ENCODE assay signal across 8 mouse cellular contexts in genomic region chr15:19275968-19276826, GRCm38 (mm10).
DNase-seq lines count a peak whose midpoint lies in the region; ATAC-seq lines count a peak whose summit lies in the region.

No protein-coding gene starts in this region.

- no peak overlapping the region for H3K9ac ChIP-seq in midbrain, embryonic 11.5 days (ENCODE audit: low read length)
- no peak overlapping the region for H3K9ac ChIP-seq in stomach, embryonic 16.5 days (ENCODE audit: low read length)

- H3K4me2 ChIP-seq in midbrain, embryonic 11.5 days, result no peak overlapping the region
- no peak overlapping the region; the same call in 1 of the 2 replicates for H3K4me2 ChIP-seq in stomach, embryonic 16.5 days (ENCODE audit: low read depth, low read length)

- no peaks in the 10 kb centered on the region for H3K27me3 ChIP-seq in midbrain, embryonic 11.5 days (ENCODE audit: control insufficient read depth, insufficient read depth, low read length)
- no peaks in the 10 kb centered on the region for H3K27me3 ChIP-seq in midbrain, embryonic 10.5 days (ENCODE audit: low read depth, poor library complexity, severe bottlenecking)
- H3K27me3 ChIP-seq in stomach, embryonic 16.5 days (ENCODE audit: control insufficient read depth, insufficient read depth, low read length), result no peaks in the 10 kb centered on the region

- intact Hi-C loops in left cerebral cortex, postnatal 14 days (cut with DNase I), result loop anchor here (2.0 to 10.0 kb wide), 3 partner anchors 234 to 881 kb away; partner anchors contain the start of gene Cdh10

- no peak overlapping the region for H3K27ac ChIP-seq in midbrain, embryonic 11.5 days (ENCODE audit: low read depth, low read length)
- no peak overlapping the region for H3K27ac ChIP-seq in midbrain, embryonic 10.5 days (replicated peaks)
- H3K27ac ChIP-seq in stomach, embryonic 16.5 days (ENCODE audit: low read length), result no peak overlapping the region

- no peaks in the 10 kb centered on the region for H3K36me3 ChIP-seq in midbrain, embryonic 11.5 days (ENCODE audit: control insufficient read depth, insufficient read depth, low read length)
- H3K36me3 ChIP-seq in midbrain, embryonic 10.5 days, result no peaks in the 10 kb centered on the region
- H3K36me3 ChIP-seq in stomach, embryonic 16.5 days (ENCODE audit: control insufficient read depth, insufficient read depth, low read length), result no peaks in the 10 kb centered on the region

- no peaks in the 10 kb centered on the region for H3K4me1 ChIP-seq in midbrain, embryonic 11.5 days (ENCODE audit: control insufficient read depth, insufficient read depth, low read length)
- H3K4me1 ChIP-seq in midbrain, embryonic 10.5 days, result no peaks in the 10 kb centered on the region
- H3K4me1 ChIP-seq in stomach, embryonic 16.5 days (ENCODE audit: control insufficient read depth, insufficient read depth, low read length), result no peaks in the 10 kb centered on the region

- DNase-seq in cerebellum, postnatal 10 days, result peak; percentile 47 to 69
- DNase-seq in cerebellum, adult 11-12 months, result no peak
- no peak for DNase-seq in midbrain, embryonic 11.5 days (ENCODE audit: low spot score, missing footprints)
- no peak for DNase-seq in midbrain, embryonic 10.5 days (ENCODE audit: low spot score)
- peak; percentile 32 to 49 for DNase-seq in left cerebral cortex, postnatal 14 days (ENCODE audit: low spot score in 2 of 2)
- no peak for DNase-seq in spleen, adult 18-20 months
- no peak for DNase-seq in lung, adult 18-20 months

- no peaks in the 10 kb centered on the region for H3K9me3 ChIP-seq in midbrain, embryonic 11.5 days (ENCODE audit: control insufficient read depth, low read length)
- H3K9me3 ChIP-seq in midbrain, embryonic 10.5 days (replicated peaks), result no peaks in the 10 kb centered on the region
- H3K9me3 ChIP-seq in stomach, embryonic 16.5 days (replicated peaks; ENCODE audit: control insufficient read depth, low read length), result no peaks in the 10 kb centered on the region

- peak; percentile 40; the same call in 1 of the 2 replicates for ATAC-seq in midbrain, embryonic 11.5 days (ENCODE audit: low FRiP score)
- no peak for ATAC-seq in stomach, embryonic 16.5 days (ENCODE audit: insufficient read depth, low FRiP score)

- 60% methylated on average over 10 of the region's 10 CpGs for WGBS in midbrain, embryonic 11.5 days
- WGBS in midbrain, embryonic 10.5 days, result 62% methylated on average over 10 of the region's 10 CpGs
- whole genome bisulfite sequencing in stomach, embryonic 16.5 days, result 47% methylated on average over 10 of the region's 10 CpGs

- H3K4me3 ChIP-seq in midbrain, embryonic 11.5 days (ENCODE audit: low read depth, low read length), result no peak overlapping the region
- no peak overlapping the region for H3K4me3 ChIP-seq in midbrain, embryonic 10.5 days
- H3K4me3 ChIP-seq in stomach, embryonic 16.5 days (replicated peaks; ENCODE audit: low read length), result peak overlapping the region; percentile 20; the same call in 1 of the 2 replicates

Comparison
In these comparisons a context has a peak if more than half of its experiments do, and no peak if none do; other contexts are left out.
1. DNase-seq: peak in cerebellum, postnatal 10 days (2 of 2) and left cerebral cortex, postnatal 14 days (2 of 2); none in cerebellum, adult 11-12 months (single experiment), midbrain, embryonic 11.5 days (single experiment), midbrain, embryonic 10.5 days (single experiment), spleen, adult 18-20 months (0 of 2) and lung, adult 18-20 months (0 of 2).